Mouse (Mus musculus): ENCODE measurements at regions not wholly inside any gene's neighbourhood (a gene's known extent, or its start where the extent isn't known, plus 50 kb on each side); places are given as distances from the start of the nearest gene placed in this dataset.

GRCm38 (mm10) chr3:116197966-116198365 lies 55.3 kb downstream of the Gpr88 start:
- ChIA-PET CTCF (interaction anchor here in 1 of 4 experiments (0.7 kb wide), 1 partner anchor 536 kb away, joined by 3 read pairs; no protein-coding TSS in a partner anchor), POLR2A (no interaction called here)

DNA sequence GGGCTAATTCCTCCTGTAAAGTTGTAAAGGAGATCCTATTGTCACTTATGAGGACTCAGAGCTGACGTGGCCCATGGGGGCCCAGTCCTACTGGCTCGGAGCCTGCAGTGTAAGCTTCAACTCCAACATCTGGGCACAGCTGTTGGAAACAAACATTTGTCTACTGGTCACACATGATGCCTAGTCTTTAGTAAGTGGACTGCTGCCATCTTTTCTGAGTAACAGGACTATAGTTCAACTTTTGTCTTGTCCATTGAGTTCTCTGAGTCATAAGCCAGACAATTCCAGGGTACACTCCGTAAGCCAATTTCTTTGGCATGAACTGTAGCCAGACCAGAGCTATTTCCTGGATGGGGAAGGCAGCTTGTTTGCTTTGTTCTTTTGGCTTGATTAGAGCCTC lies 58.6 kb downstream of the Gpr88 start:
- ChIA-PET CTCF (no interaction called here), POLR2A (no interaction called here)

DNA sequence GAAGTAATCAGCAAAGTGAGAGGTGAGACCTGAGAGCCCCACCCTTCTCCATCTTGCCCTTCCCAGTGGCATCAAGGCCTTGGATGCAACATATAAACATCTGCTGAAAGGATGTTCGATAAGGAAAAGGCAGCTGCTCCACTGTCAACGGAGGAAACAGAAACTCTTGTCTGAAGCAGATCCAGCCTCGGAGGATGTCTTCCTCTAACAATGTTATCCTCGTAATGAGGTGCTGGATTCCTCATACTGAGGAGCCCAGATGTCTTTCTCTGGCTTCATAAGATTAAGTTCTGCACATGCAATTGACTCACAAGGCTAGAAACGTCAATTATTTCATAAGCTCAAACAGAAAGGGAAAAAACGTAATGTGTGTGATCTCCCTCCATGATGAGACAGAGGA lies 61.8 kb upstream of the Vcam1 start:
- ChIA-PET POLR2A (no interaction called here), CTCF (no interaction called here)

- CTCF ChIA-PET: no interaction called here
- POLR2A ChIA-PET: no interaction called here
Measured at GRCm38 (mm10) chr3:116190727-116191126, 61.2 kb upstream of the Vcam1 start.

GRCm38 (mm10) chr3:116189363-116190100 lies 60.0 kb upstream of the Vcam1 start:
- ChIA-PET CTCF (no interaction called here), POLR2A (no interaction called here)

GRCm38 (mm10) chr3:116185206-116185605 lies 55.7 kb upstream of the Vcam1 start:
- ChIA-PET POLR2A (interaction anchor here in 1 of 4 experiments (0.6 kb wide), 1 partner anchor 1392 kb away, joined by 3 read pairs; no protein-coding TSS in a partner anchor), CTCF (interaction anchor here in 1 of 4 experiments (0.6 kb wide), 1 partner anchor 957 kb away, joined by 5 read pairs; no protein-coding TSS in a partner anchor)

GRCm38 (mm10) chr3:116184443-116184842 lies 55.0 kb upstream of the Vcam1 start:
- ChIA-PET POLR2A (interaction anchor here in 1 of 4 experiments (0.6 kb wide), 1 partner anchor 1393 kb away, joined by 3 read pairs; no protein-coding TSS in a partner anchor), CTCF (no interaction called here)

GRCm38 (mm10) chr3:116180341-116180885 lies 50.9 kb upstream of the Vcam1 start:
- CTCF ChIA-PET: no interaction called here
- POLR2A ChIA-PET: no interaction called here
